Mouse (Mus musculus) left cerebral cortex, adult 2 months (tissue): ENCODE measurements around the gene Ormdl1. TPM values are rescaled to one million over a fixed set of nuclear protein-coding genes. Genes with fewer than 3 reads are reported as not detected.
A peak's percentile ranks its signal among the peaks of the same experiment; 100 is the strongest.
"Not testable (repeated sequence)": the region's sequence is repeated elsewhere in the genome, so short reads cannot be mapped to it uniquely, and the experiment has no call there.

ENCODE experiments used
- DNase-seq, 2 experiments: peaks; one replicate each; pipeline ENCODE4 v3.0.0; 2021 to 2022; ENCODE audit warnings: low spot score in 2 of 2, mixed read lengths in 1 of 2; ENCODE audit errors: extremely low spot score in 1 of 2
- H3K27ac ChIP-seq: fragments of 200-600 bp; 2 replicates; pipeline ENCODE4 v1.8.1; 2022
- H3K4me3 ChIP-seq: fragments of 200-600 bp; 2 replicates; pipeline ENCODE4 v1.8.1; 2022
- CTCF ChIP-seq: fragments of 200-600 bp; IDR thresholded peaks from 2 replicates; pipeline ENCODE4 v1.8.1; 2022; ENCODE audit warnings: antibody characterized with exemption, mild to moderate bottlenecking, moderate library complexity
- intact Hi-C: fragments of 180-260 bp; cut with DNase I; formaldehyde crosslinking; loops from one replicate; pipeline ENCODE4 v1.15.1; 2025
- total RNA-seq, 2 experiments: library from RNA; stranded (reverse); gene quantifications; 2 replicates each; pipeline ENCODE4 v1.2.3; 2021

The Ormdl1 gene
- total RNA-seq, 2 experiments from 2014 or later: 7.3 to 8.8 TPM

GRCm38 (mm10) chr1:53324827-53325494, 28.1 kb downstream of the Ormdl1 start:
- DNase-seq: no peak
- no peak for TF ChIP-seq CTCF
- intact Hi-C loops: no loop called here
- Histone ChIP-seq H3K4me3 (no peak overlapping the region), H3K27ac (no peak overlapping the region)

GRCm38 (mm10) chr1:53333527-53333926, 36.6 kb downstream of the Ormdl1 start:
- DNase-seq, H3K27ac ChIP-seq, intact Hi-C loops, H3K4me3 ChIP-seq: not testable (repeated sequence)

- H3K4me3 ChIP-seq: no peak overlapping the region
- no peak for DNase-seq
- H3K27ac ChIP-seq: no peak overlapping the region
- TF ChIP-seq CTCF: no peak
- intact Hi-C loops: no loop called here
Observed at GRCm38 (mm10) chr1:53335465-53335864, 38.6 kb downstream of the Ormdl1 start.

GRCm38 (mm10) chr1:53337403-53337802, 40.5 kb downstream of the Ormdl1 start:
- DNase-seq, H3K27ac ChIP-seq, H3K4me3 ChIP-seq, intact Hi-C loops: not testable (repeated sequence)

- intact Hi-C loops: no loop called here
- TF ChIP-seq CTCF: no peak
- no peak overlapping the region for H3K27ac ChIP-seq
- no peak for DNase-seq
- H3K4me3 ChIP-seq: no peak overlapping the region
Observed at GRCm38 (mm10) chr1:53341071-53341470, 44.2 kb downstream of the Ormdl1 start.

GRCm38 (mm10) chr1:53352327-53353261, 55.7 kb downstream of the Ormdl1 start, which contains the start of the genes Asdurf, Gm28551 and Asnsd1:
Gene Asdurf, minus strand, starts transcription at chr1:53352619.
Gene Gm28551, minus strand, starts transcription at chr1:53352667.
Gene Asnsd1, minus strand, starts transcription at chr1:53352752.
- TF ChIP-seq CTCF: peak; percentile 71
- peak within 1 kb of the TSS; percentile 98 for H3K4me3 ChIP-seq
- peak; percentile 97 for DNase-seq
- H3K27ac ChIP-seq: peak within 1 kb of the TSS; percentile 84
- intact Hi-C loops: loop anchor here (1.0 to 2.0 kb wide), 2 partner anchors 39 to 300 kb away; partner anchors contain the start of gene Osgepl1

GRCm38 (mm10) chr1:53358988-53359387, 62.1 kb downstream of the Ormdl1 start:
- Histone ChIP-seq H3K27ac (no peak overlapping the region), H3K4me3 (no peak overlapping the region)
- DNase-seq: no peak
- intact Hi-C loops: no loop called here
- no peak for TF ChIP-seq CTCF

Other genes with a start within 250 kb of the Ormdl1 start
- under 1 TPM; 0.33 to 0.50 TPM for gene Mstn, start 235.5 kb upstream of the Ormdl1 start, total RNA-seq
- gene 1700019A02Rik, start 109.5 kb upstream of the Ormdl1 start, total RNA-seq: not detected
- gene Pms1, start 77 bp upstream of the Ormdl1 start, total RNA-seq: 10 to 100 TPM; 31.9 to 35.1 TPM
- not detected for gene Gm28778, start within 50 bp of the Ormdl1 start, total RNA-seq
- gene Osgepl1, start 16.5 kb downstream of the Ormdl1 start, total RNA-seq: 10 to 100 TPM; 23.6 to 24.9 TPM
- 1 to 10 TPM in 1 of 2 experiments, not detected in 1; 3.1 TPM for gene Asdurf, start 55.5 kb downstream of the Ormdl1 start, total RNA-seq
- gene Gm28551, start 55.6 kb downstream of the Ormdl1 start, total RNA-seq: under 1 TPM in 1 of 2 experiments, not detected in 1; 0.28 TPM
- 10 to 100 TPM; 20.4 to 24.5 TPM for gene Asnsd1, start 55.7 kb downstream of the Ormdl1 start, total RNA-seq